Mouse (Mus musculus): Measurements from ENCODE around the gene Clec4d.
"Not testable (repeated sequence)": the region's sequence is repeated elsewhere in the genome, so short reads cannot be mapped to it uniquely, and the experiment has no call there.

Clec4d gene

GRCm38 (mm10) chr6:123261555-123262161, at the start of gene Clec4d:
Gene Clec4d, plus strand, starts transcription at chr6:123262111.
- in situ Hi-C loops (cut with MboI; ENCODE audit: unreplicated experiment in 2 of 2): no loop called here

- in situ Hi-C loops (cut with MboI; ENCODE audit: unreplicated experiment in 2 of 2): no loop called here
Measured at GRCm38 (mm10) chr6:123227519-123228166, 34.3 kb upstream of the Clec4d start.

- in situ Hi-C loops (cut with MboI; ENCODE audit: unreplicated experiment in 2 of 2): no loop called here
Measured at GRCm38 (mm10) chr6:123229644-123230043, 32.3 kb upstream of the Clec4d start, which contains the start of gene Clec4n. Gene Clec4n, plus strand, starts transcription at chr6:123229843.

GRCm38 (mm10) chr6:123231149-123231548, 30.8 kb upstream of the Clec4d start:
- in situ Hi-C loops (cut with MboI; ENCODE audit: unreplicated experiment in 2 of 2): no loop called here

- in situ Hi-C loops (cut with MboI; ENCODE audit: unreplicated experiment in 2 of 2): no loop called here
Measured at GRCm38 (mm10) chr6:123237582-123237981, 24.3 kb upstream of the Clec4d start.

- in situ Hi-C loops (cut with MboI; ENCODE audit: unreplicated experiment in 2 of 2): no loop called here
Measured at GRCm38 (mm10) chr6:123244201-123244600, 17.7 kb upstream of the Clec4d start.

GRCm38 (mm10) chr6:123248862-123249261, 13.0 kb upstream of the Clec4d start:
- in situ Hi-C loops (cut with MboI; ENCODE audit: unreplicated experiment in 2 of 2): not testable (repeated sequence)

GRCm38 (mm10) chr6:123252735-123253134, 9.2 kb upstream of the Clec4d start:
- in situ Hi-C loops (cut with MboI; ENCODE audit: unreplicated experiment in 2 of 2): no loop called here

GRCm38 (mm10) chr6:123258946-123259345, 3.0 kb upstream of the Clec4d start:
- in situ Hi-C loops (cut with MboI; ENCODE audit: unreplicated experiment in 2 of 2): no loop called here

GRCm38 (mm10) chr6:123259889-123260603, 1.9 kb upstream of the Clec4d start:
- in situ Hi-C loops (cut with MboI; ENCODE audit: unreplicated experiment in 2 of 2): no loop called here

GRCm38 (mm10) chr6:123260868-123261267, 1.0 kb upstream of the Clec4d start:
- in situ Hi-C loops (cut with MboI; ENCODE audit: unreplicated experiment in 2 of 2): no loop called here

- in situ Hi-C loops (cut with MboI; ENCODE audit: unreplicated experiment in 2 of 2): no loop called here
Measured at GRCm38 (mm10) chr6:123264194-123264593, 2.3 kb downstream of the Clec4d start.

GRCm38 (mm10) chr6:123265809-123266208, 3.9 kb downstream of the Clec4d start:
- in situ Hi-C loops (cut with MboI; ENCODE audit: unreplicated experiment in 2 of 2): no loop called here

- in situ Hi-C loops (cut with MboI; ENCODE audit: unreplicated experiment in 2 of 2): no loop called here
Measured at GRCm38 (mm10) chr6:123266945-123267344, 5.0 kb downstream of the Clec4d start.

- in situ Hi-C loops (cut with MboI; ENCODE audit: unreplicated experiment in 2 of 2): no loop called here
Measured at GRCm38 (mm10) chr6:123279443-123279842, 17.5 kb downstream of the Clec4d start.

- in situ Hi-C loops (cut with MboI; ENCODE audit: unreplicated experiment in 2 of 2): no loop called here
Measured at GRCm38 (mm10) chr6:123286311-123286710, 24.4 kb downstream of the Clec4d start.

GRCm38 (mm10) chr6:123288931-123289330, 27.0 kb downstream of the Clec4d start:
- in situ Hi-C loops (cut with MboI; ENCODE audit: unreplicated experiment in 2 of 2): no loop called here

GRCm38 (mm10) chr6:123289753-123290152, 27.8 kb downstream of the Clec4d start, which contains the start of gene Clec4e:
Gene Clec4e, minus strand, starts transcription at chr6:123289870.
- in situ Hi-C loops (cut with MboI; ENCODE audit: unreplicated experiment in 2 of 2): no loop called here

GRCm38 (mm10) chr6:123292751-123293400, 31.0 kb downstream of the Clec4d start:
- in situ Hi-C loops (cut with MboI; ENCODE audit: unreplicated experiment in 2 of 2): no loop called here

- in situ Hi-C loops (cut with MboI; ENCODE audit: unreplicated experiment in 2 of 2): not testable (repeated sequence)
Measured at GRCm38 (mm10) chr6:123293509-123293908, 31.6 kb downstream of the Clec4d start.

- in situ Hi-C loops (cut with MboI; ENCODE audit: unreplicated experiment in 2 of 2): no loop called here
Measured at GRCm38 (mm10) chr6:123296687-123297086, 34.8 kb downstream of the Clec4d start.

Measured in v-Abl transformed pro-B cells (cell line).